Mouse (Mus musculus): ENCODE data around the gene Ubap1l.

- TF ChIP-seq HCFC1 (IDR thresholded peaks at IDR 0.05; ENCODE audit: borderline replicate concordance, insufficient read depth, low read length) (no peak), ZC3H11A (IDR thresholded peaks at IDR 0.05; ENCODE audit: borderline replicate concordance, low read depth, low read length) (no peak), MAFK (IDR thresholded peaks at IDR 0.05; ENCODE audit: insufficient read depth, low read depth, low read length) (no peak), ZNF384 (IDR thresholded peaks at IDR 0.05; ENCODE audit: low read depth, low read length) (no peak)
These were observed 3.9 kb upstream of the Ubap1l start for GRCm38 (mm10) chr9:65356971-65357370.
